Mouse (Mus musculus): ENCODE measurements around the gene B3gat3.

- no peak for TF ChIP-seq EP300 (IDR thresholded peaks at IDR 0.05; ENCODE audit: insufficient read depth, low read depth, low read length)
- TF ChIP-seq POLR2A (IDR thresholded peaks at IDR 0.05; ENCODE audit: insufficient read depth, low read depth, low read length): no peak
These were observed 8.4 kb upstream of the B3gat3 start for GRCm38 (mm10) chr19:8911810-8912209.
